In the genomic region with DNA sequence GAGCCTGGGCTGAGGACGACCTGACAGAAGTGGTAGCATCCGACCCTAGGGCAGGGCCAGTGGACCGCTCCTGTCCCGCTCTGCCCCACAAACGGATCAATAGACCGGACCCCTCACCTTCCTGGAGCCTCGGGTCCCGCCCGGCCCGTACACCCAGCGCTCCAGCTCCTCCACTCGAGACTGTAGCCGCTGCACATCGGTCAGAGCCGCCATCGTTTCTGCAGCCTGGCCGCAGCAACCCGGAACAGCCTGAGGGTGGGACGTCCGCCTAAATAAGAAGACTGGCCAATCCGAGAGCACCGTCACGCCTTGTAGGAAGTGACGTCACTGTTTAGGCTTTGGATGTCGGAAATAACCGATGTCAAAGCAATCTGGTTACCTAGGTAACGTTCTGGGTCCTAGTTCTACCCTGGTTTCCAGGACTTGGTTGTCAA, we compare ENCODE assay signal across 8 mouse cellular contexts. TPM values are rescaled to one million over a fixed set of nuclear protein-coding genes. Genes with fewer than 3 reads are reported as not detected.
A peak's percentile ranks its signal among the peaks of the same experiment; 100 is the strongest.
DNase-seq lines count a peak whose midpoint lies in the region; ATAC-seq and TF ChIP-seq lines count a peak whose summit lies in the region.

A gene (minus strand): TSS at position 253 of the 434 bp plus-strand sequence.

- H3K9me3 ChIP-seq in lung, embryonic 16.5 days (ENCODE audit: control insufficient read depth, low read length) = no peaks in the 10 kb centered on the region

- TF ChIP-seq POLR2A in cerebellum, adult 2 months (IDR thresholded peaks at IDR 0.05; ENCODE audit: borderline replicate concordance, insufficient read depth, low read length) = peak; percentile 95

- H3K27me3 ChIP-seq in cerebellum, adult 2 months (ENCODE audit: control insufficient read depth, insufficient read depth, low read length) = no peaks in the 10 kb centered on the region
- peaks cover 42% of the 10 kb centered on the region for H3K27me3 ChIP-seq in lung, embryonic 16.5 days (ENCODE audit: control insufficient read depth, insufficient read depth, low read depth, low read length)

- H3K4me2 ChIP-seq in lung, embryonic 16.5 days (ENCODE audit: low read depth, low read length) = peak within 1 kb of the TSS; percentile 90

- ATAC-seq in hematopoietic stem cell, adult 5-6 weeks (replicated peaks in 1 of 2; ENCODE audit: insufficient read depth in 1 of 2, low FRiP score in 2 of 2, low TSS enrichment in 1 of 2, low read depth in 1 of 2, poor library complexity in 2 of 2, severe bottlenecking in 2 of 2) = peak; percentile 96 to 97
- peak; percentile 98 for ATAC-seq in lung, embryonic 16.5 days (ENCODE audit: low read depth)

- H3K9ac ChIP-seq in lung, embryonic 16.5 days (ENCODE audit: low read length) = peak within 1 kb of the TSS; percentile 85

- peak within 1 kb of the TSS; percentile 80 for H3K4me3 ChIP-seq in cerebellum, adult 2 months (replicated peaks; ENCODE audit: insufficient read depth, low read depth, low read length)
- H3K4me3 ChIP-seq in lung, embryonic 16.5 days (ENCODE audit: low read length) = peak within 1 kb of the TSS; percentile 79

- peak; percentile 93 for DNase-seq in MEL-GATA-1-ER (ENCODE audit: extremely low read depth, low read depth)
- peak; percentile 87 to 95 for DNase-seq in cerebellum, adult 2 months
- DNase-seq in forelimb bud, embryonic 11.5 days (ENCODE audit: low read depth, low spot score) = peak; percentile 96
- peak; percentile 93 for DNase-seq in layer of hippocampus, adult 9-10 months (ENCODE audit: low spot score)
- DNase-seq in ovary, postnatal 10 days (ENCODE audit: low spot score) = peak; percentile 60
- peak; percentile 81 to 82 for DNase-seq in thymus, postnatal 10 days (ENCODE audit: low spot score in 2 of 2)

- H3K27ac ChIP-seq in cerebellum, adult 2 months (ENCODE audit: insufficient read depth, low read length) = no peak within 1 kb of the TSS
- no peak within 1 kb of the TSS for H3K27ac ChIP-seq in lung, embryonic 16.5 days (ENCODE audit: low read length)

- peaks cover 5% of the 10 kb centered on the region; the same call in 1 of the 2 replicates for H3K36me3 ChIP-seq in lung, embryonic 16.5 days (ENCODE audit: control insufficient read depth, insufficient read depth, low read length)

- no peak for TF ChIP-seq CTCF in cerebellum, adult 2 months (IDR thresholded peaks at IDR 0.05; ENCODE audit: borderline replicate concordance, insufficient read depth, low read depth, low read length)

- H3K4me1 ChIP-seq in cerebellum, adult 2 months (ENCODE audit: control insufficient read depth, insufficient read depth, low read length) = peaks cover 5% of the 10 kb centered on the region; the same call in 1 of the 2 replicates
- peaks cover 9% of the 10 kb centered on the region for H3K4me1 ChIP-seq in lung, embryonic 16.5 days (replicated peaks; ENCODE audit: control insufficient read depth, insufficient read depth, low read length)

- WGBS in cerebellum, adult 2 months = 1% methylated on average over 27 of the region's 27 CpGs
- under 1% methylated on average over 27 of the region's 27 CpGs for WGBS in lung, embryonic 16.5 days

RNA-seq across cellular contexts. Expression of the gene that starts here (rescaled TPM):
- 162 and 167 TPM in 2 replicates for polyA plus RNA-seq in cerebellum, adult 2 months (2012; rRNA removed)
- 32.8 and 62.5 TPM in 2 replicates for total RNA-seq in hematopoietic stem cell, adult 5-6 weeks (2017)
- 137 and 156 TPM in 2 replicates for polyA plus RNA-seq in lung, embryonic 16.5 days (2015; fragmentation: Nextera tagmentation; extraction: Ambion mirVana)
